Mouse (Mus musculus) lung, embryonic 16.5 days (tissue): ENCODE measurements around the gene Cc2d2b. TPM values are rescaled to one million over a fixed set of nuclear protein-coding genes. Genes with fewer than 3 reads are reported as not detected.

Source experiments
- ATAC-seq: fragments of 200-750 bp; cut with Nextera tagmentation; 2 replicates; pipeline ENCODE4 v1.8.0; 2017; ENCODE audit warnings: low read depth, mild to moderate bottlenecking, moderate library complexity
- H3K27ac ChIP-seq: fragments of 300-500 bp; sonication (generic); 2 replicates; pipeline ENCODE4 v1.5.1; 2014; ENCODE audit warnings: mild to moderate bottlenecking, control low read depth, low read length
- H3K27me3 ChIP-seq: fragments of 300-500 bp; sonication (generic); 2 replicates; pipeline ENCODE4 v1.6.1; 2014; ENCODE audit warnings: low read depth, low read length, mixed read lengths; ENCODE audit not compliant: control insufficient read depth, insufficient read depth
- H3K36me3 ChIP-seq: fragments of 300-500 bp; sonication (generic); 2 replicates; pipeline ENCODE4 v1.6.1; 2014; ENCODE audit warnings: low read length; ENCODE audit not compliant: control insufficient read depth, insufficient read depth
- H3K4me1 ChIP-seq: fragments of 300-500 bp; sonication (generic); replicated peaks from 2 replicates; pipeline ENCODE4 v1.6.1; 2014; ENCODE audit warnings: low read length, mixed read lengths; ENCODE audit not compliant: control insufficient read depth, insufficient read depth
- H3K4me2 ChIP-seq: fragments of 300-500 bp; sonication (generic); 2 replicates; pipeline ENCODE4 v1.6.1; 2014; ENCODE audit warnings: low read depth, low read length, control low read depth
- H3K4me3 ChIP-seq: fragments of 300-500 bp; sonication (generic); 2 replicates; pipeline ENCODE4 v1.5.1; 2014; ENCODE audit warnings: mild to moderate bottlenecking, low read length, control low read depth
- H3K9ac ChIP-seq: fragments of 300-500 bp; sonication (generic); 2 replicates; pipeline ENCODE4 v1.6.1; 2014; ENCODE audit warnings: low read length, control low read depth
- H3K9me3 ChIP-seq: fragments of 300-500 bp; sonication (generic); 2 replicates; pipeline ENCODE4 v1.6.1; 2016; ENCODE audit warnings: low read length; ENCODE audit not compliant: control insufficient read depth
- WGBS: fragments of 180-500 bp; shearing (Covaris S2); extraction: QIAGEN DNeasy Blood & Tissue Kit; methylation state at CpG from one replicate; pipeline ENCODE4 v1.1.7; 2014; 5-methylcytosine and 5-hydroxymethylcytosine counted together
- polyA plus RNA-seq: library from polyadenylated mRNA; unstranded; fragments of >200 nt; fragmentation: Nextera tagmentation; extraction: Ambion mirVana; gene quantifications from 2 replicates; pipeline ENCODE4 v1.2.1, GENCODE M21; 2015

Cc2d2b gene
- polyA plus RNA-seq, 1 experiment from 2014 or later, result 0.28 TPM

DNA sequence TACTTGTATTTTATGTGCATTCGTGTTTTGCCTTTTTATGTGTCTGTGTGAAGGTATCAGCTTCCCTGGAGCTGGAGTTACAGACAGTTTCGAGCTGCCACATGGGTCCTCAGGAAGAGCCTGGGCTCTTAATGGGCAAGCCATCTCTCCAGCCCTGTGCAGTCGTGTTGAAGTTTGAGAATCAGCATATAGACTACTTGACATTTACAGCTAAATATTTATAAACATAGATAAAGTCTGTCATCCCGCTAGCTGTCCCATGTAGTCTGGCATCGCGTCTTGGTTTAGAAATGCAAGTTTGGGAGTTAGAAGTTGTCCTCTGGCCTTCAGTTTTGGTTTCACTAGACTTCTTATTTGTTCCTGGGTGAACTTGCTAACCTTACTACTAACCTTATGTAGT is 92.5 kb downstream of the Cc2d2b start:
- Histone ChIP-seq H3K4me2 (no peak overlapping the region), H3K27me3 (no peaks in the 10 kb centered on the region), H3K36me3 (peaks cover 44% of the 10 kb centered on the region), H3K4me3 (no peak overlapping the region), H3K4me1 (peaks cover 11% of the 10 kb centered on the region; the same call in 1 of the 2 replicates), H3K9ac (no peak overlapping the region), H3K9me3 (no peaks in the 10 kb centered on the region), H3K27ac (no peak overlapping the region)
- WGBS, result 44% methylated on average over 6 of the region's 6 CpGs
- peak; percentile 51 for ATAC-seq

DNA sequence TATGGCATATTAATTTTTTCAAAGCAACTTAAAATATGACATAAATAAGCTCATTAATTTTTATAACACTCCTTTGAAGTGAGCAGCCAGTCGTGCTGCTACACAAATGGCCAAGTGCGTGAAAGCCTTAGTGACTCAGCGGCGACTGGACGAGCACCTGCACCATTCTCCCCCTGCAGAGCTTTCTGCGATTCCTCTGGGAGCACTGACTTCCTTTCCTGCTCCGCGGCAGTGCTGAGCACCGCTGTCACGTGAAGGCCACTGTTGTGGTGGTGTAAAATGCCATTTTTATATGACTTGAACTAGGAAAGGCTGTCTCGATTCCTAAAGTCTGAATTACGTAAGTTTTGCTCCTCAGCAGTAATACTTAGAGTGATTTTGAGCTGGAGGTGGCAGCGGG is 93.0 kb downstream of the Cc2d2b start:
- no peaks in the 10 kb centered on the region for H3K27me3 ChIP-seq
- ATAC-seq, result no peak
- WGBS, result 62% methylated on average over 13 of the region's 13 CpGs
- H3K9ac ChIP-seq, result no peak overlapping the region
- H3K9me3 ChIP-seq, result no peaks in the 10 kb centered on the region
- H3K36me3 ChIP-seq, result peaks cover 46% of the 10 kb centered on the region
- H3K4me3 ChIP-seq, result no peak overlapping the region
- no peak overlapping the region for H3K27ac ChIP-seq
- peaks cover 11% of the 10 kb centered on the region; the same call in 1 of the 2 replicates for H3K4me1 ChIP-seq
- H3K4me2 ChIP-seq, result no peak overlapping the region

DNA sequence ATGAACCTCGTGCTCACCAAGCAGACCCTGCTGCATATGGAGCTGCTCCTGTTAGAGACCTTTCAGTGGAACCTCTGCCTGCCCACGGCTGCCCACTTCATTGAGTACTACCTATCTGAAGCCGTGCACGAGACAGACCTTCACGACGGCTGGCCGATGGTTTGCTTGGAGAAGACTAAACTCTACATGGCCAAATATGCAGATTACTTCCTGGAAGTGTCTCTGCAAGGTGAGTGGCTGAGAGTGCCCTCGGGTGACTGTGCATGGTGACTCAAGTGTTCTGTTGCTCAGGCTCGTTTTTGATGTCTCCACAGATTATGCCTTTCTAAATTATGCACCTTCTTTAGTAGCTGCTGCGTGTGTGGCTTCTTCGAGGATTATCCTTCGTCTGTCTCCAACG is 96.2 kb downstream of the Cc2d2b start:
- Histone ChIP-seq H3K4me3 (no peak overlapping the region), H3K36me3 (peaks cover 34% of the 10 kb centered on the region), H3K27me3 (no peaks in the 10 kb centered on the region), H3K9me3 (no peaks in the 10 kb centered on the region), H3K4me2 (no peak overlapping the region), H3K9ac (no peak overlapping the region), H3K4me1 (peaks cover 9% of the 10 kb centered on the region; the same call in 1 of the 2 replicates), H3K27ac (no peak overlapping the region)
- ATAC-seq, result no peak
- 88% methylated on average over 13 of the region's 13 CpGs for WGBS

DNA sequence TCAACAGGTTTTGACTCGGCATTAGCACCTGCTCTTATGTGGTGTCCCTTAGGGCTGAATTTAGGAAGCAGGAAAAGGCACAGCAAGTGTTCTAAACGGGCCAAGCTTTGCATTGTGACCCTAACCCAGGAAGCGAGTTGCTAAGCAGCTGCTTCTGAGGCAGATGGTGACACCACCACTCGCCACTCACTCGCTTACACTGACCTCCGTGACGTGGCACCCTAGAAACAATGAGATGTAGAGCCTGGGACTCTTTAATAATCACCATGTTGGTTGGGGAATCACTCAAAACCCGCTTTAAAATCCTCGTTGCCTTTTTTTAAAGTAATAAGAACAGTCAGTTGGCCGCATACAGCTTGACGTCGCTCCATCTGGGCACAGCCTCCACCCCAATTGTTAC is 100.8 kb downstream of the Cc2d2b start:
- no peak overlapping the region for H3K4me3 ChIP-seq
- H3K4me1 ChIP-seq, result no peaks in the 10 kb centered on the region
- H3K36me3 ChIP-seq, result peaks cover 28% of the 10 kb centered on the region
- H3K9ac ChIP-seq, result no peak overlapping the region
- no peak overlapping the region for H3K27ac ChIP-seq
- WGBS, result 85% methylated on average over 12 of the region's 12 CpGs
- ATAC-seq, result no peak
- no peaks in the 10 kb centered on the region for H3K27me3 ChIP-seq
- no peak overlapping the region for H3K4me2 ChIP-seq
- H3K9me3 ChIP-seq, result no peaks in the 10 kb centered on the region

DNA sequence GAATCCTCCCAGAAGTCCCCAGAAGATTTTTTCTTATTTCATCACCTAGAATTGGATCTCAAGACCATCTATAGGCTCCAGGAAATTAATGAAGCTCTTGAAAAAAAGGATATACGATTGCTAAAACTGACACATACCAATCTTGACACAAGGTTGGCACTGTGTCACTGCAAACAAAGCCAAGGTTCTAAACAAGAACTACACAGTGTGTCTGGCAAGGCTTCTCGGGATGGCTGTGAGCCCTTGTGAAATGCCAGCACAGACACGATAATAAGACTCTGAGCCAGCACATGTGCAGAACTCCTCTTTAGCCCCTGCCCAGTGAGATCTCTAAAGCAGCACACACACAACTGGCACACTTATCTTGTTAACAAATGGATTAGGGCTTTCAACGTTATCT is 111.0 kb downstream of the Cc2d2b start:
- Histone ChIP-seq H3K4me3 (no peak overlapping the region), H3K9ac (no peak overlapping the region), H3K36me3 (no peaks in the 10 kb centered on the region), H3K27me3 (no peaks in the 10 kb centered on the region), H3K9me3 (no peaks in the 10 kb centered on the region), H3K4me1 (no peaks in the 10 kb centered on the region), H3K27ac (no peak overlapping the region), H3K4me2 (no peak overlapping the region)
- WGBS, result 25% methylated on average over 4 of the region's 4 CpGs
- peak; percentile 70 for ATAC-seq

DNA sequence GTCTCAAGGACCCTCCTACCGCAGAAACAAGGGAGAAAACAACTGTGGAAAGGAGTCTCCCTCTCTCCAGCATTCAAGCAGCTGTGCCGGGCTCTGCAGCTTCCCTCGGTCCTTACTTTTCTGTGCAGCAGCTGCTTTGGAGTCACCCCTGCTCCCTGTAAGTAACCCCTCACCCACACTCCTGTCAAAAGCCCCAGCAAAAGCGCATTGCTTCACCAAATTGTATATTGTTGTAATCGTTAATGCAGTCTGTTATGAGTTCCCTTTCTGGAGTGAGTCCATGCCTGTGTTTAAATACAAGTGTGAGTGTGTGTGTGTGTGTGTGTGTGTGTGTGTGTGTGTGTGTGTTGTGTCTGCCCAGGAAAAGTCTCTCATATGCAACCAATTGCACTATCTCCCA is 119.7 kb downstream of the Cc2d2b start:
- Histone ChIP-seq H3K27ac (0 out of 2 replicates have a peak overlapping the region, but pooled peaks have one; percentile 17), H3K4me2 (peak overlapping the region; percentile 17; the same call in 1 of the 2 replicates), H3K36me3 (no peaks in the 10 kb centered on the region), H3K9ac (0 out of 2 replicates have a peak overlapping the region, but pooled peaks have one; percentile 20), H3K4me1 (peaks cover 11% of the 10 kb centered on the region), H3K9me3 (no peaks in the 10 kb centered on the region), H3K27me3 (peaks cover 4% of the 10 kb centered on the region; the same call in 1 of the 2 replicates), H3K4me3 (no peak overlapping the region)
- ATAC-seq, result peak; percentile 81
- WGBS, result 13% methylated on average over 5 of the region's 5 CpGs

DNA sequence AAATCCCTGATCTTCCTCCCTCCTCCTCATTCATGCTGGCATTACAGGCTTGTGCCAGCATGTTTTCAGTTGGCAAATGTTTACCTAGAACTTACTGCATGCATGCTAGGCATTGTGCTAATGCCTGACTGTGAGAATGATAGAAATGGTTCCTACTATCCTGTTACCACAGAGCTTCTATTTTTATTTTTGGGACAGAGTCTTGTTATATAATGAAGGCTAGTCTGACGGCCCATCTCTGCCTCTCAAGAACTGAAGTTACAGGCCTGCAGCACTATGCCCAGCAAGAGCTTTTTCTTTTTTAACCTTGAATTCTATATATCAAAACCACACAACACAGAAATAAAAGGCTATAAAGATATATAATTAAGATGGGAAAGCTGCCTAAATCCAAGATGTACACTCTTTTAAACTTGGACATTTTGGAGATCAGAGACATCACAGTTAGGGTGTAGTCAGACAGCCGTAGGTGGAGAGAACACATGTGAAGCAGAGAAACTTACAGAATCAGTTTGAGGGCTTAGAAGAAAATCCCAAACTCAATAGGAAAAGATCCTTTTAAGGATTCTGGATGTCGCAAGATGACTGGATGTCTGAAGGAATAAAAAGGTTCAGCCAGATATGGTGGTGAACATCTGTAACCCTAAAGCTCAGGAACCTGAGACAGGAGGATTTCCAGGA is 121.0 kb downstream of the Cc2d2b start:
- WGBS, result 93% methylated on average over 3 of the region's 3 CpGs
- Histone ChIP-seq H3K4me2 (no peak overlapping the region), H3K27me3 (peaks cover 7% of the 10 kb centered on the region; the same call in 1 of the 2 replicates), H3K9ac (no peak overlapping the region), H3K27ac (no peak overlapping the region), H3K4me3 (no peak overlapping the region), H3K4me1 (peaks cover 11% of the 10 kb centered on the region), H3K36me3 (no peaks in the 10 kb centered on the region), H3K9me3 (no peaks in the 10 kb centered on the region)
- no peak for ATAC-seq

DNA sequence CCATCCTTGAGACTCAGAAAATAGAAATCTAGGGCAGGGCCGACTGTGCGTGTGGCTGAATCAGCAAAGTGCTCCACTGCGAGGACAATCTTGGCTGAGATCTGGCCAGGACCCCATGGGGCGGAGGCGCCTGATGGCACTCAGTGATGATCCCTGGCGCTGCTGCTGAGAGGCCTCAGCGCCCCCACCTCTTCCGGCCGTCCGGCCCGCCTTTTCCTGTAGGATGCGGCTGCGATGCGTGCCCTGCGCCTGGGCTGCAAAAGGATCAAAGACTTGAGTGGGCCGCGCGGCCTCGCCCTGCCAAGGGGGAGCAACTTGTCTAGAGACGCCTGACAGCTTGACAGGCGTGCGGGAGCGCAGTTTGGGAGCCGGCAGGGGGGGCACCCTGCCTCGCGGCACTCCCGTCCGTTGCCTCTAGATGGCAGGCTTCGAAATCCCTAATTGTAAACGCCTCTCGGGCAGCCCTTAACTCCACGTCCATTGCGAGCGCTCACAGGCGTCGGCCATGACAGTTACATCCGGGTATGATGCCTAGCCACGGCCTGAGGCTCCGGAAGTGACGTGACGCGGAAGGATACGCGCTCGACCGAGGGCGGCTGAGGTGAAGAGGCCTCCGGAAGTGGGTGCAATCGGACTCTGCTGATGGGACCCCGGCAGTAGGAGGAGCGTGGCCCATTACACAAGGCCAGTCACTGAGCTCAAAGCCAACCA is 124.6 kb downstream of the Cc2d2b start:
- peak; percentile 95 for ATAC-seq
- Histone ChIP-seq H3K4me2 (peak overlapping the region; percentile 84), H3K27ac (peak overlapping the region; percentile 85), H3K36me3 (no peaks in the 10 kb centered on the region), H3K4me3 (peak overlapping the region; percentile 65), H3K9me3 (no peaks in the 10 kb centered on the region), H3K9ac (peak overlapping the region; percentile 74), H3K27me3 (peaks cover 24% of the 10 kb centered on the region), H3K4me1 (peaks cover 7% of the 10 kb centered on the region)
- WGBS, result 2% methylated on average over 51 of the region's 51 CpGs
